Mouse (Mus musculus): ENCODE results near the gene Sh3bp1. TPM values are rescaled to one million over a fixed set of nuclear protein-coding genes. Genes with fewer than 3 reads are reported as not detected.
"Not testable (repeated sequence)": the region's sequence is repeated elsewhere in the genome, so short reads cannot be mapped to it uniquely, and the experiment has no call there.

Sh3bp1 gene
- total RNA-seq, 1 experiment, result 10.5 TPM

GRCm38 (mm10) chr15:78877810-78878390 is 21.7 kb upstream of the Sh3bp1 start:
- peaks cover 17% of the 10 kb centered on the region; the same call in 1 of the 2 replicates for H3K36me3 ChIP-seq (ENCODE audit: control insufficient read depth, insufficient read depth, low read length, poor library complexity, severe bottlenecking)
- no peak for TF ChIP-seq ZC3H11A (IDR thresholded peaks at IDR 0.05; ENCODE audit: borderline replicate concordance, low read depth, low read length)
- TF ChIP-seq CHD2 (IDR thresholded peaks at IDR 0.05; ENCODE audit: low read depth, low read length), result no peak
- TF ChIP-seq HCFC1 (IDR thresholded peaks at IDR 0.05; ENCODE audit: borderline replicate concordance, insufficient read depth, low read length), result no peak
- no peaks in the 10 kb centered on the region for H3K9me3 ChIP-seq (ENCODE audit: control insufficient read depth, insufficient read depth, low read depth, low read length)
- peaks cover 0 to 20% of the 10 kb centered on the region in 2 experiments; a peak in 3 of 4 replicates for H3K4me1 ChIP-seq (ENCODE audit: control insufficient read depth in 2 of 2, insufficient read depth in 2 of 2, low read length in 2 of 2, poor library complexity in 1 of 2)
- H3K4me3 ChIP-seq (ENCODE audit: insufficient read depth in 1 of 2, low read depth in 1 of 2, low read length in 2 of 2, poor library complexity in 1 of 2, severe bottlenecking in 1 of 2), result peak overlapping the region; percentile 83 to 92
- in situ Hi-C loops (cut with MboI; ENCODE audit: low sequenced_read_pairs in 2 of 2, unreplicated experiment in 2 of 2), result no loop called here
- H3K9ac ChIP-seq (ENCODE audit: insufficient read depth, low read depth, low read length, poor library complexity, severe bottlenecking), result peak overlapping the region; percentile 95
- DNase-seq (ENCODE audit: low read depth, low spot score), result no peak
- peak overlapping the region; percentile 98 for H3K27ac ChIP-seq (ENCODE audit: insufficient read depth, low read depth, low read length, poor library complexity, severe bottlenecking)

- in situ Hi-C loops (cut with MboI; ENCODE audit: low sequenced_read_pairs in 2 of 2, unreplicated experiment in 2 of 2); H3K27ac ChIP-seq (ENCODE audit: insufficient read depth, low read depth, low read length, poor library complexity, severe bottlenecking); H3K4me3 ChIP-seq (ENCODE audit: insufficient read depth in 1 of 2, low read depth in 1 of 2, low read length in 2 of 2, poor library complexity in 1 of 2, severe bottlenecking in 1 of 2): not testable (repeated sequence)
These were observed 20.6 kb upstream of the Sh3bp1 start for GRCm38 (mm10) chr15:78878792-78879516.

GRCm38 (mm10) chr15:78880432-78880831 is 19.1 kb upstream of the Sh3bp1 start:
- no peak for DNase-seq (ENCODE audit: low read depth, low spot score)
- Histone ChIP-seq H3K27ac (ENCODE audit: insufficient read depth, low read depth, low read length, poor library complexity, severe bottlenecking) (no peak overlapping the region), H3K4me3 (ENCODE audit: insufficient read depth in 1 of 2, low read depth in 1 of 2, low read length in 2 of 2, poor library complexity in 1 of 2, severe bottlenecking in 1 of 2) (no peak overlapping the region), H3K4me1 (ENCODE audit: control insufficient read depth in 2 of 2, insufficient read depth in 2 of 2, low read length in 2 of 2, poor library complexity in 1 of 2) (peaks cover 0 to 9% of the 10 kb centered on the region in 2 experiments; a peak in 2 of 4 replicates), H3K9me3 (ENCODE audit: control insufficient read depth, insufficient read depth, low read depth, low read length) (no peaks in the 10 kb centered on the region), H3K36me3 (ENCODE audit: control insufficient read depth, insufficient read depth, low read length, poor library complexity, severe bottlenecking) (peaks cover 33% of the 10 kb centered on the region; the same call in 1 of the 2 replicates), H3K9ac (ENCODE audit: insufficient read depth, low read depth, low read length, poor library complexity, severe bottlenecking) (no peak overlapping the region)
- in situ Hi-C loops (cut with MboI; ENCODE audit: low sequenced_read_pairs in 2 of 2, unreplicated experiment in 2 of 2), result no loop called here
- TF ChIP-seq CHD2 (IDR thresholded peaks at IDR 0.05; ENCODE audit: low read depth, low read length), result no peak
- no peak for TF ChIP-seq ZNF384 (IDR thresholded peaks at IDR 0.05; ENCODE audit: low read depth, low read length)
- TF ChIP-seq ZC3H11A (IDR thresholded peaks at IDR 0.05; ENCODE audit: borderline replicate concordance, low read depth, low read length), result no peak
- no peak for TF ChIP-seq MAFK (IDR thresholded peaks at IDR 0.05; ENCODE audit: insufficient read depth, low read depth, low read length)
- TF ChIP-seq HCFC1 (IDR thresholded peaks at IDR 0.05; ENCODE audit: borderline replicate concordance, insufficient read depth, low read length), result no peak

More at GRCm38 (mm10) chr15:78878792-78879516, 20.6 kb upstream of the Sh3bp1 start:
- H3K4me1 ChIP-seq (ENCODE audit: control insufficient read depth in 2 of 2, insufficient read depth in 2 of 2, low read length in 2 of 2, poor library complexity in 1 of 2), result peaks cover 0 to 17% of the 10 kb centered on the region in 2 experiments; a peak in 2 of 4 replicates
- DNase-seq (ENCODE audit: low read depth, low spot score); H3K9ac ChIP-seq (ENCODE audit: insufficient read depth, low read depth, low read length, poor library complexity, severe bottlenecking); H3K9me3 ChIP-seq (ENCODE audit: control insufficient read depth, insufficient read depth, low read depth, low read length): not testable (repeated sequence)
- peaks cover 23% of the 10 kb centered on the region; the same call in 1 of the 2 replicates for H3K36me3 ChIP-seq (ENCODE audit: control insufficient read depth, insufficient read depth, low read length, poor library complexity, severe bottlenecking)

GRCm38 (mm10) chr15:78881828-78882227 is 17.7 kb upstream of the Sh3bp1 start:
- Histone ChIP-seq H3K9ac (ENCODE audit: insufficient read depth, low read depth, low read length, poor library complexity, severe bottlenecking) (no peak overlapping the region), H3K27ac (ENCODE audit: insufficient read depth, low read depth, low read length, poor library complexity, severe bottlenecking) (no peak overlapping the region), H3K4me1 (ENCODE audit: control insufficient read depth in 2 of 2, insufficient read depth in 2 of 2, low read length in 2 of 2, poor library complexity in 1 of 2) (peaks cover 0 to 4% of the 10 kb centered on the region in 2 experiments; a peak in 2 of 4 replicates), H3K9me3 (ENCODE audit: control insufficient read depth, insufficient read depth, low read depth, low read length) (no peaks in the 10 kb centered on the region), H3K4me3 (ENCODE audit: insufficient read depth in 1 of 2, low read depth in 1 of 2, low read length in 2 of 2, poor library complexity in 1 of 2, severe bottlenecking in 1 of 2) (no peak overlapping the region), H3K36me3 (ENCODE audit: control insufficient read depth, insufficient read depth, low read length, poor library complexity, severe bottlenecking) (peaks cover 38% of the 10 kb centered on the region; the same call in 1 of the 2 replicates)
- no peak for TF ChIP-seq ZC3H11A (IDR thresholded peaks at IDR 0.05; ENCODE audit: borderline replicate concordance, low read depth, low read length)
- TF ChIP-seq MAFK (IDR thresholded peaks at IDR 0.05; ENCODE audit: insufficient read depth, low read depth, low read length), result no peak
- no peak for TF ChIP-seq CHD2 (IDR thresholded peaks at IDR 0.05; ENCODE audit: low read depth, low read length)
- no peak for TF ChIP-seq HCFC1 (IDR thresholded peaks at IDR 0.05; ENCODE audit: borderline replicate concordance, insufficient read depth, low read length)
- TF ChIP-seq ZNF384 (IDR thresholded peaks at IDR 0.05; ENCODE audit: low read depth, low read length), result no peak
- in situ Hi-C loops (cut with MboI; ENCODE audit: low sequenced_read_pairs in 2 of 2, unreplicated experiment in 2 of 2), result no loop called here
- DNase-seq (ENCODE audit: low read depth, low spot score), result no peak

All from ES-E14 (cell line).